Mouse (Mus musculus) erythroblast, embryonic 14.5 days (primary cell): Measurements from ENCODE around the gene Slc51b.

Experiments
- GATA1 ChIP-seq: IDR thresholded peaks from 2 replicates; pipeline ENCODE4 v1.6.1; 2012; ENCODE audit warnings: low read length, inconsistent platforms, mixed read lengths
- TAL1 ChIP-seq: IDR thresholded peaks from 3 replicates; pipeline ENCODE4 v1.6.1; 2012; ENCODE audit warnings: low read length, inconsistent platforms, mixed read lengths

DNA sequence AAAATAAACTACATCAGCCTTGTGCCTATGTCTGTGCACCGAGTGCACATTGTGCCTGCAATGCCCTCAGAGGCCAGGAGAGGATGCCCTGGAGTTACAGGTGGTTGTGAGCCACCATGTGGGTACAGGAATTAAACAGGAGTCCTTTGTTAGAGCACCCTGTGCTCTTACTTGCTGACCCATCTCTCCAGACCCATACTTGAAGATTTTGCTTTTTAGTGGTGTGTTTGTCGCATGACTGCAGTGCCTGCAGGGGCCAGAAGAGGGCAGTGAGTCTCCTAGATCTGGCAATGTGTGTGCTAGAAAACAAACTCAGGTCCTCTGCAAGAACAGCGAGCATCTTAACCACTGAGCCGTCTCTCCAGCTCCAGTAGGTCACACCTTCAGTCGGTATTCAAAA lies 11.4 kb upstream of the Slc51b start:
- TF ChIP-seq TAL1 (no peak), GATA1 (no peak)
